Mouse (Mus musculus) CH12.LX (cell line): ENCODE measurements around the gene Rccd1.

Experiments used
- CTCF ChIP-seq, 2 experiments: IDR thresholded peaks in 1 of 2; conservative IDR thresholded peaks in 1 of 2; 2 replicates each; pipeline ENCODE4 v1.5.1; 2011 to 2012; ENCODE audit warnings: low read depth in 2 of 2, low read length in 2 of 2, improper control_type of control experiment in 1 of 2, inconsistent platforms in 1 of 2, mild to moderate bottlenecking in 1 of 2, moderate library complexity in 1 of 2
- POLR2AphosphoS2 ChIP-seq: IDR thresholded peaks from 2 replicates; pipeline ENCODE4 v1.6.1; 2011; ENCODE audit warnings: low read depth, low read length, improper control_type of control experiment

DNA sequence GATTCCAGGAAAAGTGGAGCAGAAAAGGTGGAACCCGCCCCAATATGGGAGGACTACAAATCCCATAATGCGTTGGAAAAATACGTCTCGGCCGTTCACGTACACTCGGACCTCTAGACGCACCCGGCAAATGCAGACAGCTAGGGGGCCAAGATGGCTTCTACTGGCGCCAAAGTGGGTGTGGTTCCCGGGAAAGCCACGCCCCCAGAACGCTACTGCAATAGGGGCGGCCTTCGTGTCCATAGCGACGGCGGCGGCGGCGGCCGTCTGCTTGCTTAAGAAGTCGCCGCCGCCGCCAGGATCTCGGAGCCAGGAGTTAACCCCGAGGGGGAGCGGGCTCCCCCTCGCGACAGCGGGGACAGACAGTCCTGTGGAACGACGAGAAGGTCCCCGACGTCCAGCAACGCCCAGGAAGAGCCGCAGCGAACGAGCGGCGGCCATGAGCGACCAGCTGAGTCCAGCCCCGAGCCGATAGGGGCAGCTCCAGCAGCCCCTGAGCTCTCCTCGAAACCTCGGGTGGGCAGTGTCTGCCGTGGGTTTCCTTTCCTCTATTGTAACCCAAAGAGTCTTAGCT is 78.0 kb downstream of the Rccd1 start, which contains the start of gene Ttll13:
- TF ChIP-seq POLR2AphosphoS2: no peak
- TF ChIP-seq CTCF (conservative IDR thresholded peaks at IDR 0.05 in 1 of 2, IDR thresholded peaks at IDR 0.05 in 1 of 2; ENCODE audit: low read depth in 2 of 2, low read length in 2 of 2): peak in 1 of 2 experiments; percentile 56; a peak in 2 of 4 replicates
